Comparison of ENCODE assay signal across 8 mouse cellular contexts in the genomic region with DNA sequence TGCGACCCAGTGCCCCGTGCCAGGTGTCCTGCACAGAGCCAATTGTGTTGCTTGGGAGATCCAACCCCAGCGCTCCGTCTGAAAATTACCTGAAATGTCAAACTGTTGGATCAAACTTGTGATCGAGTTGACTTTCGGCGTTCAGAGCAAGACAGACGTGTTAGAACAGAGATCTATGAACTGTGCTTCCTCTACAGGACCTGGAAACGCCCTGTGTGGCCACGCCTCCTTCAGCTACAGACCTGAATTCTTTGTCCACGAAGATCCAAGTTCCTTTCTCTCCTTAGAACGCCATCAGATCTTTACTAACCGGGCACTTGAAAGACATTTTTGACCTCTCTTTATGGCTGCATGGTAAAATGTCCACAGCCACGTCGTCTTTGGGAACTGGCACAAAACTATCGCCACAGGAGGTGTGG. TPM values are rescaled to one million over a fixed set of nuclear protein-coding genes. Genes with fewer than 3 reads are reported as not detected.
A peak's percentile ranks its signal among the peaks of the same experiment; 100 is the strongest.
DNase-seq lines count a peak whose midpoint lies in the region; ATAC-seq and TF ChIP-seq lines count a peak whose summit lies in the region.

A gene (minus strand): TSS at position 369 of the 419 bp plus-strand sequence.

- no peak for TF ChIP-seq CTCF in intestine, postnatal 0 days (IDR thresholded peaks at IDR 0.05; ENCODE audit: low read depth)

- H3K4me1 ChIP-seq in embryonic facial prominence, embryonic 15.5 days = peaks cover 18% of the 10 kb centered on the region
- peaks cover 3% of the 10 kb centered on the region; the same call in 1 of the 2 replicates for H3K4me1 ChIP-seq in intestine, postnatal 0 days (replicated peaks; ENCODE audit: control insufficient read depth, insufficient read depth, low read length)
- peaks cover 14% of the 10 kb centered on the region for H3K4me1 ChIP-seq in midbrain, embryonic 13.5 days (replicated peaks)

- H3K27me3 ChIP-seq in embryonic facial prominence, embryonic 15.5 days = peaks cover 16% of the 10 kb centered on the region
- H3K27me3 ChIP-seq in intestine, postnatal 0 days (replicated peaks; ENCODE audit: control insufficient read depth, insufficient read depth, low read length) = peaks cover 4% of the 10 kb centered on the region; the same call in 1 of the 2 replicates
- H3K27me3 ChIP-seq in midbrain, embryonic 13.5 days = peaks cover 56% of the 10 kb centered on the region

- H3K4me2 ChIP-seq in embryonic facial prominence, embryonic 15.5 days (replicated peaks) = peak within 1 kb of the TSS; percentile 87
- H3K4me2 ChIP-seq in intestine, postnatal 0 days (replicated peaks; ENCODE audit: low read depth) = peak within 1 kb of the TSS; percentile 90
- peak within 1 kb of the TSS; percentile 76 for H3K4me2 ChIP-seq in midbrain, embryonic 13.5 days (replicated peaks)

- H3K4me3 ChIP-seq in embryonic facial prominence, embryonic 15.5 days (replicated peaks) = peak within 1 kb of the TSS; percentile 53
- H3K4me3 ChIP-seq in intestine, postnatal 0 days (ENCODE audit: low read depth, low read length) = peak within 1 kb of the TSS; percentile 54
- peak within 1 kb of the TSS; percentile 41 for H3K4me3 ChIP-seq in midbrain, embryonic 13.5 days (replicated peaks)

- H3K36me3 ChIP-seq in embryonic facial prominence, embryonic 15.5 days = no peaks in the 10 kb centered on the region
- no peaks in the 10 kb centered on the region for H3K36me3 ChIP-seq in intestine, postnatal 0 days (ENCODE audit: control insufficient read depth, insufficient read depth)
- H3K36me3 ChIP-seq in midbrain, embryonic 13.5 days = no peaks in the 10 kb centered on the region

- 7% methylated on average over 16 of the region's 16 CpGs for WGBS in embryonic facial prominence, embryonic 15.5 days
- WGBS in intestine, postnatal 0 days = 6% methylated on average over 16 of the region's 16 CpGs
- 10% methylated on average over 16 of the region's 16 CpGs for WGBS in midbrain, embryonic 13.5 days

- no peaks in the 10 kb centered on the region for H3K9me3 ChIP-seq in embryonic facial prominence, embryonic 15.5 days (replicated peaks)
- no peaks in the 10 kb centered on the region for H3K9me3 ChIP-seq in intestine, postnatal 0 days (ENCODE audit: control insufficient read depth)
- no peaks in the 10 kb centered on the region for H3K9me3 ChIP-seq in midbrain, embryonic 13.5 days

- H3K9ac ChIP-seq in embryonic facial prominence, embryonic 15.5 days = peak within 1 kb of the TSS; percentile 26
- H3K9ac ChIP-seq in intestine, postnatal 0 days (ENCODE audit: low read depth, low read length) = peak within 1 kb of the TSS; percentile 45
- H3K9ac ChIP-seq in midbrain, embryonic 13.5 days (replicated peaks) = peak within 1 kb of the TSS; percentile 51

- no peak for ATAC-seq in embryonic facial prominence, embryonic 15.5 days (ENCODE audit: insufficient number of reproducible peaks, low FRiP score, low TSS enrichment, low read depth)
- ATAC-seq in intestine, postnatal 0 days = peak; percentile 31; the same call in 1 of the 2 replicates
- ATAC-seq in midbrain, embryonic 13.5 days = peak; percentile 41; the same call in 1 of the 2 replicates

- no peak within 1 kb of the TSS for H3K27ac ChIP-seq in embryonic facial prominence, embryonic 15.5 days (replicated peaks)
- H3K27ac ChIP-seq in intestine, postnatal 0 days (ENCODE audit: low read depth, low read length) = peak within 1 kb of the TSS; percentile 41; the same call in 1 of the 2 replicates
- no peak within 1 kb of the TSS for H3K27ac ChIP-seq in midbrain, embryonic 13.5 days

- DNase-seq in lung, adult 18-20 months = peak; percentile 32 to 49
- DNase-seq in lung, postnatal 25 days (ENCODE audit: low spot score) = no peak
- DNase-seq in thymus, postnatal 4 days = no peak
- DNase-seq in c-Kit-positive CD71-positive TER-119-positive erythroid progenitor cells, embryonic 14.5 days (ENCODE audit: low spot score) = no peak
- DNase-seq in layer of hippocampus, postnatal 25 days (ENCODE audit: extremely low spot score in 1 of 2, low spot score in 1 of 2) = no peak

RNA-seq across cellular contexts. Expression of the gene that starts here (rescaled TPM):
- 1.8 TPM in 2 replicates for polyA plus RNA-seq in embryonic facial prominence, embryonic 15.5 days (2015; fragmentation: Nextera tagmentation; extraction: Ambion mirVana)
- 2.4 and 2.8 TPM in 2 replicates for polyA plus RNA-seq in intestine, postnatal 0 days (2015; fragmentation: Nextera tagmentation; extraction: Ambion mirVana)
- 0.96 and 1.3 TPM in 2 replicates for polyA plus RNA-seq in midbrain, embryonic 13.5 days (2015; fragmentation: Nextera tagmentation; extraction: Ambion mirVana)
- total RNA-seq in layer of hippocampus, postnatal 25 days (2021) = 1 to 10 TPM; 2.7 to 2.8 TPM

Comparison
In these comparisons a context has a peak if more than half of its experiments do, and no peak if none do; other contexts are left out.
1. DNase-seq: peak in lung, adult 18-20 months (2 of 2); none in lung, postnatal 25 days (single experiment), thymus, postnatal 4 days (single experiment), c-Kit-positive CD71-positive TER-119-positive erythroid progenitor cells, embryonic 14.5 days (single experiment) and layer of hippocampus, postnatal 25 days (0 of 2).
2. Peak in every context shown above with its lines, with median percentiles within 50 percentile points of each other: H3K4me2 ChIP-seq, H3K4me3 ChIP-seq and H3K9ac ChIP-seq.